Mouse (Mus musculus) MEL (cell line): ENCODE measurements around the gene Snx3. TPM values are rescaled to one million over a fixed set of nuclear protein-coding genes. Genes with fewer than 3 reads are reported as not detected.
A peak's percentile ranks its signal among the peaks of the same experiment; 100 is the strongest.

Experiments used
- DNase-seq: peaks from one replicate; pipeline ENCODE4 v3.0.0; 2011; ENCODE audit warnings: low read depth, low spot score
- H3K27ac ChIP-seq: 2 replicates; pipeline ENCODE4 v1.5.1; 2012; ENCODE audit warnings: low read depth, mild to moderate bottlenecking, control low read depth, low read length, moderate library complexity; ENCODE audit not compliant: control insufficient read depth
- H3K27me3 ChIP-seq, 2 experiments: fragments of 150-350 bp in 1 of 2; sonication (generic) in 1 of 2; 2 replicates each; pipeline ENCODE4 v1.6.1; 2012; ENCODE audit warnings: low read length in 2 of 2, mild to moderate bottlenecking in 2 of 2, improper control_type of control experiment in 1 of 2, moderate library complexity in 1 of 2; ENCODE audit not compliant: insufficient read depth in 2 of 2, control insufficient read depth in 1 of 2
- H3K36me3 ChIP-seq, 2 experiments: 2 replicates each; pipeline ENCODE4 v1.6.1; 2012 to 2014; ENCODE audit warnings: low read length in 2 of 2, improper control_type of control experiment in 1 of 2, inconsistent platforms in 1 of 2, mild to moderate bottlenecking in 1 of 2; ENCODE audit not compliant: insufficient read depth in 2 of 2, control insufficient read depth in 1 of 2
- H3K4me1 ChIP-seq, 2 experiments: fragments of 150-350 bp in 1 of 2; sonication (generic) in 1 of 2; 2 replicates each; pipeline ENCODE4 v1.6.1; 2012; ENCODE audit warnings: low read length in 2 of 2, improper control_type of control experiment in 1 of 2, mild to moderate bottlenecking in 1 of 2; ENCODE audit not compliant: insufficient read depth in 2 of 2, control insufficient read depth in 1 of 2
- H3K4me3 ChIP-seq, 2 experiments: fragments of 150-350 bp in 1 of 2; sonication (generic) in 1 of 2; 2 replicates each; pipeline ENCODE4 v1.5.1; 2012; ENCODE audit warnings: low read depth in 2 of 2, low read length in 2 of 2, mild to moderate bottlenecking in 2 of 2, moderate library complexity in 2 of 2, control low read depth in 1 of 2, improper control_type of control experiment in 1 of 2; ENCODE audit not compliant: control insufficient read depth in 1 of 2, insufficient read depth in 1 of 2
- H3K79me2 ChIP-seq: 2 replicates; pipeline ENCODE4 v1.6.1; 2012; ENCODE audit warnings: mild to moderate bottlenecking, low read length, moderate library complexity; ENCODE audit not compliant: control insufficient read depth, poor library complexity, insufficient read depth
- H3K9ac ChIP-seq: 2 replicates; pipeline ENCODE4 v1.6.1; 2012; ENCODE audit warnings: low read depth, mild to moderate bottlenecking, control low read depth, low read length, moderate library complexity; ENCODE audit not compliant: control insufficient read depth, poor library complexity, severe bottlenecking
- H3K9me3 ChIP-seq: fragments of 150-350 bp; sonication (generic); replicated peaks from 2 replicates; pipeline ENCODE4 v1.6.1; 2012; ENCODE audit warnings: mild to moderate bottlenecking, low read length, improper control_type of control experiment, moderate library complexity; ENCODE audit not compliant: insufficient read depth
- CHD1 ChIP-seq: IDR thresholded peaks from 2 replicates; pipeline ENCODE4 v1.6.1; 2012; ENCODE audit warnings: low read depth, mild to moderate bottlenecking, inconsistent platforms, low read length, improper control_type of control experiment
- CHD2 ChIP-seq: IDR thresholded peaks from 2 replicates; pipeline ENCODE4 v1.6.1; 2011; ENCODE audit warnings: low read length, improper control_type of control experiment
- E2F4 ChIP-seq: IDR thresholded peaks from 2 replicates; pipeline ENCODE4 v1.6.1; 2011; ENCODE audit warnings: low read depth, low read length, improper control_type of control experiment, borderline replicate concordance
- EP300 ChIP-seq, 2 experiments: IDR thresholded peaks; 2 replicates each; pipeline ENCODE4 v1.6.1; 2011; ENCODE audit warnings: improper control_type of control experiment in 2 of 2, low read length in 2 of 2, low read depth in 1 of 2, mild to moderate bottlenecking in 1 of 2
- ETS1 ChIP-seq: IDR thresholded peaks from 2 replicates; pipeline ENCODE4 v1.6.1; 2012; ENCODE audit warnings: low read depth, mild to moderate bottlenecking, inconsistent platforms, low read length, improper control_type of control experiment, moderate library complexity
- GABPA ChIP-seq: IDR thresholded peaks from 2 replicates; pipeline ENCODE4 v1.6.1; 2012; ENCODE audit warnings: low read depth, mild to moderate bottlenecking, inconsistent platforms, low read length, improper control_type of control experiment, moderate library complexity
- GATA1 ChIP-seq: IDR thresholded peaks from 2 replicates; pipeline ENCODE4 v1.6.1; 2011; ENCODE audit warnings: low read depth, low read length, improper control_type of control experiment
- HCFC1 ChIP-seq: IDR thresholded peaks from 2 replicates; pipeline ENCODE4 v1.6.1; 2012; ENCODE audit warnings: low read depth, mild to moderate bottlenecking, inconsistent platforms, low read length, improper control_type of control experiment, moderate library complexity
- MAFK ChIP-seq: IDR thresholded peaks from 2 replicates; pipeline ENCODE4 v1.6.1; 2011; ENCODE audit warnings: low read depth, mild to moderate bottlenecking, low read length, improper control_type of control experiment, borderline replicate concordance
- MAZ ChIP-seq: IDR thresholded peaks from 2 replicates; pipeline ENCODE4 v1.6.1; 2012; ENCODE audit warnings: low read depth, mild to moderate bottlenecking, inconsistent platforms, low read length, improper control_type of control experiment
- MYC ChIP-seq: IDR thresholded peaks from 2 replicates; pipeline ENCODE4 v1.6.1; 2011; ENCODE audit warnings: low read depth, mild to moderate bottlenecking, low read length, improper control_type of control experiment, moderate library complexity
- NELFE ChIP-seq: IDR thresholded peaks from 2 replicates; pipeline ENCODE4 v1.6.1; 2011; ENCODE audit warnings: low read depth, low read length, improper control_type of control experiment
- NRF1 ChIP-seq: IDR thresholded peaks from 2 replicates; pipeline ENCODE4 v1.6.1; 2014; ENCODE audit warnings: low read depth, mild to moderate bottlenecking, inconsistent platforms, low read length, improper control_type of control experiment, moderate library complexity; ENCODE audit not compliant: poor library complexity, insufficient read depth, severe bottlenecking
- POLR2AphosphoS2 ChIP-seq: IDR thresholded peaks from 2 replicates; pipeline ENCODE4 v1.6.1; 2011; ENCODE audit warnings: low read length, improper control_type of control experiment
- SIN3A ChIP-seq: IDR thresholded peaks from 2 replicates; pipeline ENCODE4 v1.6.1; 2012; ENCODE audit warnings: low read length, improper control_type of control experiment, inconsistent platforms
- SMC3 ChIP-seq: IDR thresholded peaks from 2 replicates; pipeline ENCODE4 v1.6.1; 2011; ENCODE audit warnings: low read depth, low read length, improper control_type of control experiment
- TAL1 ChIP-seq: IDR thresholded peaks from 2 replicates; pipeline ENCODE4 v1.6.1; 2012; ENCODE audit warnings: mild to moderate bottlenecking, inconsistent platforms, low read length, moderate library complexity, mixed read lengths
- TBP ChIP-seq: IDR thresholded peaks from 2 replicates; pipeline ENCODE4 v1.8.0; 2011; ENCODE audit warnings: low read depth, low read length, improper control_type of control experiment
- TCF12 ChIP-seq: IDR thresholded peaks from 2 replicates; pipeline ENCODE4 v1.6.1; 2014; ENCODE audit warnings: low read depth, mild to moderate bottlenecking, inconsistent platforms, low read length, improper control_type of control experiment, moderate library complexity
- UBTF ChIP-seq: IDR thresholded peaks from 2 replicates; pipeline ENCODE4 v1.6.1; 2012; ENCODE audit warnings: low read depth, mild to moderate bottlenecking, inconsistent platforms, low read length, improper control_type of control experiment, moderate library complexity, borderline replicate concordance; ENCODE audit not compliant: insufficient read depth
- USF2 ChIP-seq, 2 experiments: IDR thresholded peaks; 2 replicates each; pipeline ENCODE4 v1.6.1; 2011 to 2012; ENCODE audit warnings: improper control_type of control experiment in 2 of 2, low read length in 2 of 2, borderline replicate concordance in 1 of 2, inconsistent platforms in 1 of 2, low read depth in 1 of 2, mild to moderate bottlenecking in 1 of 2; ENCODE audit not compliant: insufficient read depth in 1 of 2
- ZNF384 ChIP-seq: IDR thresholded peaks from 2 replicates; pipeline ENCODE4 v1.6.1; 2012; ENCODE audit warnings: low read depth, mild to moderate bottlenecking, inconsistent platforms, low read length, improper control_type of control experiment
- polyA plus RNA-seq, 2 experiments: library from polyadenylated mRNA; stranded (reverse) in 1 of 2; unstranded in 1 of 2; fragments of >175 nt in 1 of 2; fragments of >200 nt in 1 of 2; gene quantifications; 2 replicates each; pipeline versions ENCODE4 v1.2.1 to v1.2.4; 2012; ENCODE audit warnings: low replicate concordance in 2 of 2, low read depth in 1 of 2; ENCODE audit not compliant: insufficient read length in 2 of 2, insufficient read depth in 1 of 2, missing spikeins in 1 of 2
- total RNA-seq: library from RNA; depleted of rRNA; stranded (reverse); fragments of 300-350 nt; gene quantifications from 2 replicates; pipeline ENCODE4 v1.2.3, GENCODE M21; 2012

Snx3 gene
- total and polyA plus RNA-seq, 3 experiments: 107 to 320 TPM; not detected in 1

GRCm38 (mm10) chr10:42523556-42524162, 21.8 kb downstream of the Snx3 start:
- Histone ChIP-seq H3K36me3 (peaks cover 22 to 32% of the 10 kb centered on the region in 2 experiments), H3K4me1 (peaks cover 11 to 12% of the 10 kb centered on the region in 2 experiments), H3K9ac (no peak overlapping the region), H3K4me3 (no peak overlapping the region), H3K27ac (no peak overlapping the region), H3K27me3 (no peaks in the 10 kb centered on the region), H3K79me2 (peaks cover 18% of the 10 kb centered on the region), H3K9me3 (no peaks in the 10 kb centered on the region)
- DNase-seq: no peak
- no peak for TF ChIP-seq CHD2
- no peak for TF ChIP-seq GABPA

DNA sequence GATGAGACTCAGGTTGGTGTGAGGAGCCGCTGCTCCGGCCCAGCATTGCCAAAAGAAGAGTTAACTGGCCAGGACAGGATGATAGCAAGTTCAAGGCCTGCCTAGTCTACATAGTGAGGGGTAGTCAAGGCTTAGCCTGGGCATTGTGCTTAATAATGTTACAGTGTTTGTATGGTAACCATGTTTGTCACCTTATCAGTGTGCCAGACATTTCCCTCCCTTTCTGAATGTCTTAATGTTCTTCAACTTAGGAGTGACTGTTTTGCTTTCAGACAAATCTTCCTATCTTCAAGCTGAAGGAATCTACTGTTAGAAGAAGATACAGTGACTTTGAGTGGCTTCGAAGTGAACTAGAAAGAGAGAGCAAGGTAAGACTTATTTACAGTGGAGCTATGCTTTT, 23.9 kb downstream of the Snx3 start:
- H3K9ac ChIP-seq: no peak overlapping the region

DNA sequence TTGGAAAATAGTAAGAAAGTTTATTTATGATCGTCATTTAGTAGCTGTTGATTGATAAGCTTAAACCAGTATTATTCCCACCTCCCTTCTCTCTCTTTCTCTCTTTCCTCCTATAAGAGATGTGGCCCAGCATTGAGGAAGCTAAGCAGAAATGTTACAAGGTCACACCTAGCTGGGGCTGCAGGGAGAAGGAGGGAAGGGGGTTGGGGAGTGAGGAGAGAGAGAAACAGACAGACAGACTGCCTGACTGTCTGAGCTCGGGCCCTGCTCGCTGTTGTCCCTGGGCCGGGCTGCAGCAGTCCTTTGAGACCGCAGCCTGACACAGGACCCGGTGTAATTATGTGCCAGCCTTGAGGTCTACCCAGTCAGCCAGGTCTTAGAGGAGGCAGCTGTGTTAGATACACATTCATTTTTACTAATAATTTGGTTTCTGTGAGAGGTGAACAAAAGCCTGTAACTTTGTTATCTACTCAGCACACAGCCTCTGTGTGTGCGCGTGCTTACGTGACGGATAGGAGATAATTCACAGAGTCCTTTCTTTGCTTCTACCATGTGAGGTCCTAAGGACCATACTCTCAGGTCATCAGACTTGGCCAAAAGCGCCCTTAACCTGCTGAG, 32.1 kb downstream of the Snx3 start:
- H3K36me3 ChIP-seq: peaks cover 13 to 50% of the 10 kb centered on the region in 2 experiments
- H3K79me2 ChIP-seq: peaks cover 5% of the 10 kb centered on the region
- peak overlapping the region; percentile 47 for H3K9ac ChIP-seq
- H3K4me1 ChIP-seq: peaks cover 23 to 42% of the 10 kb centered on the region in 2 experiments
- H3K27me3 ChIP-seq: no peaks in the 10 kb centered on the region
- peak overlapping the region; percentile 92 for H3K27ac ChIP-seq
- peak overlapping the region; percentile 5 to 9; a peak in 1 of 4 replicates for H3K4me3 ChIP-seq
- H3K9me3 ChIP-seq: no peaks in the 10 kb centered on the region
- peak; percentile 79 for DNase-seq
- TF ChIP-seq USF2 (IDR thresholded peaks at IDR 0.05; ENCODE audit: borderline replicate concordance in 1 of 2, insufficient read depth in 1 of 2, low read depth in 1 of 2, low read length in 2 of 2): no peak
- peak; percentile 97 for TF ChIP-seq GATA1
- TF ChIP-seq POLR2AphosphoS2: no peak
- TF ChIP-seq MYC: peak; percentile 66
- peak; percentile 59; the same call in 1 of the 2 replicates for TF ChIP-seq MAFK
- TF ChIP-seq CHD1: no peak
- TF ChIP-seq NELFE: no peak
- peak; percentile 50 for TF ChIP-seq SIN3A
- peak; percentile 95 for TF ChIP-seq TCF12
- peak; percentile 81; the same call in 1 of the 2 replicates for TF ChIP-seq ETS1
- TF ChIP-seq UBTF: no peak
- no peak for TF ChIP-seq MAZ
- TF ChIP-seq EP300 (IDR thresholded peaks at IDR 0.05; ENCODE audit: low read depth in 1 of 2, low read length in 2 of 2): peak; percentile 91 to 93
- no peak for TF ChIP-seq ZNF384
- TF ChIP-seq NRF1: no peak
- no peak for TF ChIP-seq SMC3
- TF ChIP-seq E2F4: no peak
- TF ChIP-seq TBP: no peak

More for the DNA sequence above, 23.9 kb downstream of the Snx3 start:
- Histone ChIP-seq H3K4me3 (no peak overlapping the region), H3K4me1 (peaks cover 6% of the 10 kb centered on the region in 2 experiments), H3K36me3 (peaks cover 15 to 28% of the 10 kb centered on the region in 2 experiments), H3K27me3 (no peaks in the 10 kb centered on the region), H3K9me3 (no peaks in the 10 kb centered on the region), H3K27ac (no peak overlapping the region), H3K79me2 (peaks cover 5% of the 10 kb centered on the region)
- TF ChIP-seq POLR2AphosphoS2 (no peak), MAZ (no peak), ZNF384 (no peak), USF2 (IDR thresholded peaks at IDR 0.05; ENCODE audit: borderline replicate concordance in 1 of 2, insufficient read depth in 1 of 2, low read depth in 1 of 2, low read length in 2 of 2) (no peak), TCF12 (0 out of 2 replicates have a peak, but pooled peaks have one; percentile 14), HCFC1 (no peak), SIN3A (no peak), GATA1 (peak; percentile 52), GABPA (no peak), TAL1 (peak; percentile 65), EP300 (IDR thresholded peaks at IDR 0.05; ENCODE audit: low read depth in 1 of 2, low read length in 2 of 2) (peak; percentile 45 to 54; a peak in 2 of 4 replicates)
- DNase-seq: no peak
